Mouse (Mus musculus): ENCODE data around the gene Adra1d. TPM values are rescaled to one million over a fixed set of nuclear protein-coding genes. Genes with fewer than 3 reads are reported as not detected.

Gene Adra1d
- polyA plus RNA-seq (2014; fragmentation: Illumina TruSeq; extraction: RNeasy Lipid Tissue Mini Kit (QIAGEN cat#74804); ENCODE audit: low read depth, low replicate concordance): not detected

DNA sequence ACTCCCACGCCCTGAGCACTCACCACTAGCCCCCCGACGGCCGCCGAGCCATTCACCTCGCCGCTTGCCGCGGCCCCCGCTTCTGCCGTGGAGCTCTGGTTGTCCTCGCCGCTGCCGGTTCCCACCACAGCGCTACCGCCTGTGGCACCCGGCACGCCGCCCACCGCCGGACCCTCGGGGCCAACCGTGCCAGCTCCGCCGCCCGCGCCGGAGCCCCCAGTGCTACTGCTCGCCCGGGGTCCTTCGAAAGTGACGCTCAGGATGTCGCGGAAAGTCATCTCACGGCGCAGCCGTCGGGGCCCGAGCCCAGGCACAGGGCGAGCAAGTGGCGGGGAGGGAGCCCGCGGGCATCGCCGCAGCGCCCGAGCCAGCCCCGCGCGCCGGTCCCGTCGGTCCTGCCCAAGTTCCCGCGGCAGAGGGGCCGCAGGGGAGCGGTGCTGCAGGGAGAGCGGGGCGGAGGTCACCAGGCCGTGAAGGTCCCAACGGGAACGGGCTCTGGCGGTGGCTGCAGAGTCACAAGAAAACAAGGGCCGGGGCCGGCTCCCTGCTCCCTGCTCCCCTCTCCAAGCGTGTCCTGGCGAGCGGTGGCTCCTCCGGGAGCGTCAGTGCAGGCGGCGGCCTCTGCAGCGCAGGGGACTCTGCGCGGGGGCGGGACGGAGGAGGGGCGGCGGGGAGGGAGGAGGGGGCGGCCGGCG is at the start of gene Adra1d:
Adra1d (minus strand) TSS at position 393 of the 695 bp plus-strand sequence.

Other genes starting within 250 kb of the Adra1d start
- 33.4 TPM for gene Rnf24, start 209.4 kb downstream of the Adra1d start, polyA plus RNA-seq (2014; fragmentation: Illumina TruSeq; extraction: RNeasy Lipid Tissue Mini Kit (QIAGEN cat#74804); ENCODE audit: low read depth, low replicate concordance)
- not detected for gene Smox, start 70.8 kb downstream of the Adra1d start, polyA plus RNA-seq (2014; fragmentation: Illumina TruSeq; extraction: RNeasy Lipid Tissue Mini Kit (QIAGEN cat#74804); ENCODE audit: low read depth, low replicate concordance)

Data from kidney, adult 10 weeks (tissue).